Mouse (Mus musculus): Measurements from ENCODE around the gene Map4k2. TPM values are rescaled to one million over a fixed set of nuclear protein-coding genes. Genes with fewer than 3 reads are reported as not detected.

The Map4k2 gene
- polyA plus RNA-seq, 1 experiment from 2014 or later = 21.8 TPM

DNA sequence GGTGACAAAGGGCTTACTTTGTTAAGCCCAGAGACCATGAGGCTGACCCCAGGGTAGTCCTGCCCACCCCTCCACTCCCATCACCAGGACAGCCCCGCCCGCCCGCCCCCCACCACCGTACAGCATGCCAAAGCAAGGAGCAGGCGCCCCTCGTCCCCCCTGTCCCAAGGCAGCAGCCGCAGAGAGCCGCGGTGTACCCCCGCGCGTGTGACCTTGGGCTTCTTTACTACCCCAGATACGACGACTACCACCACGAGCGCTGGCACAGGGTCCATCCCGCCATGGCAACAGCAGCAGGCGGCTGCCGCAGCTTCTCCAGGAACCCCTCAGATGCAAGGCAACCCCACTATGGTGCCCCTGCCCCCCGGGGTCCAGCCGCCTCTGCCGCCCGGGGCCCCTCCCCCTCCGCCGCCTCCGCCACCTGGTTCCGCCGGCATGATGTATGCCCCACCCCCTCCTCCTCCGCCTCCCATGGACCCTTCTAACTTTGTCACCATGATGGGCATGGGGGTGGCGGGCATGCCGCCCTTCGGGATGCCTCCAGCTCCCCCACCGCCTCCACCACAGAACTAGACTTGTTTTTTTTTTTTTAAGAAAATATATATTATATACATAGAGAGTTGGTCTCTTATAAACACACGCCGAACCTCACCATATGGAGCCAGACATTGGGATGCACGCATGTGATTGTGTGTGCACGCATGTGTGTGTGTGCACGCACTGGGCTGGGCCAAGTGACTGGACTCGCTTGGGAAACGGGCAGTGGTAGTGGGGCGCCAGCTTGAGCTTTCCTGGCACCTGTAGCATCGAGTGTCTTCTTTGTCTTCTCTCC lies 34.7 kb downstream of the Map4k2 start:
- no peaks in the 10 kb centered on the region for H3K9me3 ChIP-seq
- peak; percentile 29; the same call in 1 of the 2 replicates for ATAC-seq (ENCODE audit: low FRiP score, low read depth)
- 81% methylated on average over 42 of the region's 42 CpGs for WGBS
- H3K4me2 ChIP-seq = no peak overlapping the region
- H3K27ac ChIP-seq (replicated peaks) = no peak overlapping the region
- no peak overlapping the region for H3K9ac ChIP-seq
- peaks cover 74% of the 10 kb centered on the region for H3K36me3 ChIP-seq
- H3K4me3 ChIP-seq = no peak overlapping the region
- H3K27me3 ChIP-seq = no peaks in the 10 kb centered on the region
- 0 out of 2 replicates have a peak, but pooled peaks cover 6% of the 10 kb centered on the region for H3K4me1 ChIP-seq (replicated peaks)

DNA sequence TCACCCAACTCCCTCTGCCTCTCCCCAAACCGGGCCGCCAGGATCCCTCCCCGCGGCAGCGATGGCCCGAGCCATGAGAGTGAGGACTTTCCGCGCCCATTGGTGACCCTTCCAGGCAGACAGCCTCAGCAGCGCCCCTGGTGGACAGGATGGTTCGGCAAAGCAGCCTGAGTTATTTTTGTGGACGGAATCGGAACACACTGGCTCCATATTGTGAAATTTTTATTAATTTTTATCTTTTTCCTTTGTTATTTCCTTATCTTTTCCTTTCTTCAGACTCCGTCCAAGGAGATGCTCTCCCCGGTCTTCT lies 35.3 kb downstream of the Map4k2 start:
- H3K4me2 ChIP-seq = no peak overlapping the region
- H3K36me3 ChIP-seq = peaks cover 68% of the 10 kb centered on the region
- WGBS = 68% methylated on average over 14 of the region's 14 CpGs
- H3K9me3 ChIP-seq = no peaks in the 10 kb centered on the region
- no peak for ATAC-seq (ENCODE audit: low FRiP score, low read depth)
- no peak overlapping the region for H3K27ac ChIP-seq (replicated peaks)
- no peak overlapping the region for H3K9ac ChIP-seq
- H3K4me3 ChIP-seq = no peak overlapping the region
- 0 out of 2 replicates have a peak, but pooled peaks cover 6% of the 10 kb centered on the region for H3K4me1 ChIP-seq (replicated peaks)
- H3K27me3 ChIP-seq = no peaks in the 10 kb centered on the region

DNA sequence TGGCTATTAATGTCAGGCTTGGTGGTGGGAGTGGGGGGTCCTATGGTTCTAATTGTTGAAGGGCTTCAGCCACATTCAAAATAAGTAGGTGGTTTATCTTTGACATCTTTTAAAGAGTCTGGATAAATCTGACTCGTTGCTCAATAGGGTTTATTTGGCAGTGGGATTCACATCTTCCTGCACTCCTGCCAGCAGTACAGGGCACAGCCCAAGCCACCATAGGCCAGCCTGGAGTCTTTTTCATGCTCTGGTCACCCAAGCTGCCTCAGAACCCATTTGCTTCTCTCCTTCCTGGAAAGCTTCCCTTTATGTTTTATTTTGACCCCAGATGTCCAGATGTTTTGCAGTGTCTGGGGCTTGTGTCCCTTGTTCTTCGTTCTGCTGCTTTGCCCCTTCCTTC lies 35.7 kb downstream of the Map4k2 start:
- H3K27ac ChIP-seq (replicated peaks) = no peak overlapping the region
- WGBS = 82% methylated on average over 2 of the region's 2 CpGs

DNA sequence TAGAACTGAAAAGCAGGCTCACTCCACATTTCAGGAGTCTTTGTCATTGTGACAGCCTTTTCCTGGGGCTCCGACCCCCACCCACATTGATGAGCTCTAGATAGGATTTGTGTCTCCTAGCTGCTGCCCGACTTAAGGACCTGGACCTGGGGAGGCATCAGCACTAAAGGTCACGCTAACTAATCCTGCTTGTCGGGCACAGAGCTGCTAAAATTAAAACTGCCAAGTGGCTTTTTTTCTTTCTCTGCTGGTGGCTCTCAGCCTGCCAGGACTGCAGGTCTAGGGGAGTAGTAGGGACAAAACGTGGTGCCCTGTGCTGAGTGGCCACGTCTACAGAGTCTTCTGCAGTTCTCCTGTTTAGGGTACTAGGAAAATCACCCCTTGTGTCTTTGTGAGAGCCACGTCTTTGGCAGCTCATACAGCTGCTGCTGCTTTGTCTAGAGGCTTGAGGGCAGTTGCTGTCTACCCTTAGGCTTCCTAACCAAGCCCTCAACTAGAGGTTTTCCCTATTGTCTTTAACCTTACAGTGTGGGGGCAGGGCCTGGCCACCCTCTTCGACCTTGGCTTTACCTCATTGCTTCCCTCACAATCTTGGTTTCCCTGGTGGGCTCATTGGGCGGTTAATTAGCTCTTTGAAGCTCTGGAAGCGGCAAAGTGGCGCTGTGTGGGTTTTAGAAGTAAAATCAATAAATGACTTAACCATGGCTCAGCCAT lies 36.5 kb downstream of the Map4k2 start:
- no peak overlapping the region for H3K4me2 ChIP-seq
- no peak for ATAC-seq (ENCODE audit: low FRiP score, low read depth)
- H3K4me1 ChIP-seq (replicated peaks) = 0 out of 2 replicates have a peak, but pooled peaks cover 6% of the 10 kb centered on the region
- no peak overlapping the region for H3K4me3 ChIP-seq
- WGBS = 37% methylated on average over 11 of the region's 11 CpGs
- H3K27me3 ChIP-seq = no peaks in the 10 kb centered on the region
- H3K27ac ChIP-seq (replicated peaks) = peak overlapping the region; percentile 20; the same call in 1 of the 2 replicates
- H3K9me3 ChIP-seq = no peaks in the 10 kb centered on the region
- H3K9ac ChIP-seq = no peak overlapping the region
- H3K36me3 ChIP-seq = peaks cover 56% of the 10 kb centered on the region

More for the DNA sequence above, 35.7 kb downstream of the Map4k2 start:
- Histone ChIP-seq H3K36me3 (peaks cover 64% of the 10 kb centered on the region), H3K9ac (no peak overlapping the region), H3K4me3 (no peak overlapping the region), H3K9me3 (no peaks in the 10 kb centered on the region), H3K27me3 (no peaks in the 10 kb centered on the region), H3K4me1 (replicated peaks) (0 out of 2 replicates have a peak, but pooled peaks cover 6% of the 10 kb centered on the region), H3K4me2 (no peak overlapping the region)
- no peak for ATAC-seq (ENCODE audit: low FRiP score, low read depth)

DNA sequence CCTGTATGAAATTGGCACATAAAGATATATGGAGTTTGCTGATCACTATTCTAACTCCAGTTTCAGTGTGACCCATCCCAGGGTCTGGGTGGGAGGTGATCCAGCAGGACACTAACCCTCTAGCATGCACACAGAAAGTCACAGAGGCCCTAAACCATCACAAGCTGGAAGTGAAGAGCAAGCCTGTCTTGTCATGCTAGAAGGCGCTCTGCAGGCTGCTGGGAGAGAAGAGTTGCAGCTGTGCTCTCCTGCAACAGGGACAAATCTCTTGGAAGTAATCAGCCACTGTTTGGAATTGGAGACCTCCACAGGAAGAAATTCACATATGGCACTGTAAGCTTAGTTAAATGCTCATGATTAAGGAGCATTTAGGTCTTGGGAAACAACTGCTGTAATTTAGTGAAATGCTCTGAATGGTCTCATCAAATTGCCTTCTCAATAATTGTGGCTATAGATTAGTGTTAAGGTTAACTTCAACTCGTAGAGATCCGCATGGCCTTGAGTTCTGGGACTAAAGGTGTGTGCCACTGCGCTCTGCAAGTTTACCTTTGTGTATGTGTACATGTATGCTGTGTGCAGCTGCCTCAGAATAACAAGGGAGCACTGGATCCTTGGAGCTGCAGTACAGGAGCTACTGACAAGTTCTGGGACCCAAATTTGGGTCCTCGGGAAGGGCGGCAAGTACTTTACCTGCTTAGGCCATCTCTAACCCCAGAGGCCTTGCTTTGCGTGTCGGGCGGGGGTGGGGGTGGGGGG lies 39.7 kb downstream of the Map4k2 start:
- WGBS = 91% methylated on average over 9 of the region's 9 CpGs
- Histone ChIP-seq H3K36me3 (peaks cover 27% of the 10 kb centered on the region), H3K9ac (no peak overlapping the region), H3K4me3 (no peak overlapping the region), H3K27ac (replicated peaks) (no peak overlapping the region), H3K27me3 (no peaks in the 10 kb centered on the region), H3K9me3 (no peaks in the 10 kb centered on the region), H3K4me1 (replicated peaks) (peaks cover 6% of the 10 kb centered on the region; the same call in 1 of the 2 replicates), H3K4me2 (no peak overlapping the region)
- ATAC-seq (ENCODE audit: low FRiP score, low read depth) = no peak

DNA sequence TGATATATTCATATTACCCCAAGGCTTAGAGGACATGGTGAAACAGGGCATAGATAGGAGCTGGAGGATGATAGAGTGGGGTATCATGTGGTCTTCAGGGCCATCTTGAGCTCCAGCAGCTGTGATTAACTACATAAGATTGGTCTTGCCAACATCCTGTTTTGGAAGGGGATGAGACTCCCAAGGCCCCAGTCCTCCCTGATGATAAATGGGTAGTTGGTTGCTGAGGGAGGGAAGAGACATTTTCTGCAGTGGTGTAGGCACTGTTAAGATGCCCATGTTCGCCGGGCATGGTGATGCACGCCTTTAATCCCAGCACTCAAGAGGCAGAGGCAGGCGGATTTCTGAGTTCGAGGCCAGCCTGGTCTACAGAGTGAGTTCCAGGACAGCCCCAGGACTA lies 40.3 kb downstream of the Map4k2 start:
- no peaks in the 10 kb centered on the region for H3K27me3 ChIP-seq
- H3K36me3 ChIP-seq = peaks cover 20% of the 10 kb centered on the region
- WGBS = 96% methylated on average over 5 of the region's 5 CpGs
- H3K4me3 ChIP-seq = no peak overlapping the region
- H3K4me2 ChIP-seq = no peak overlapping the region
- no peaks in the 10 kb centered on the region for H3K9me3 ChIP-seq
- no peak overlapping the region for H3K27ac ChIP-seq (replicated peaks)
- H3K4me1 ChIP-seq (replicated peaks) = peaks cover 6% of the 10 kb centered on the region; the same call in 1 of the 2 replicates
- no peak overlapping the region for H3K9ac ChIP-seq
- ATAC-seq (ENCODE audit: low FRiP score, low read depth) = no peak

DNA sequence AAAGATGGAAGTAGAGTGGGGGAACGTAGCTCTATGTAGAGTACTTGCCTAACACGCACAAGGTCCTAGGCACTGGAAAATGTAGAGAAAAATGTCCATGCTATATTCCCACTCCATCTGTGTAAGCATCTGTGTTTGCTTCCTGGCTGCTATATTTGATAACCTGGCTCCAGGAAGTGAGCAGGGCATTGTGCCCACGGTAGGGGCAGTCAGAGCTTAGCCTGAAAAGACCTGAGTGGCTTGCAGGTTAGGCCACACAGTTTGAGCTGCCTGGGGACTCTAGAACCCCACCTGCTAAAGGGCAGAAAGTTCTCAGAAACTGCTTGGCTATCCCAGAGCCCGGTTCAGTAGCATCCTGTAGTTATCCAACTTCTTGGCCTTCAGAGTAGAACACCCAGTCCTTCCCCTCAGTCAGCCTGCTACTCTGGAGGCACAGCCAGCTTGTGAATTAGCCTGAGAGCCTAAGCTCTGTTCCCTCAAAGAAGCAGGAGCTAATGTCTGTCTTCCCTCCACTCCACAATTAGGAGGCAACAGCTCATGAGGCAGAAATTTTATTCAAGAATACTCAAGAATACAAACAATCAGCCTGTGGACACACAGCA lies 41.5 kb downstream of the Map4k2 start:
- Histone ChIP-seq H3K36me3 (peaks cover 8% of the 10 kb centered on the region; the same call in 1 of the 2 replicates), H3K9me3 (no peaks in the 10 kb centered on the region), H3K4me3 (no peak overlapping the region), H3K4me2 (no peak overlapping the region), H3K9ac (no peak overlapping the region), H3K4me1 (replicated peaks) (peaks cover 2% of the 10 kb centered on the region; the same call in 1 of the 2 replicates), H3K27ac (replicated peaks) (no peak overlapping the region), H3K27me3 (no peaks in the 10 kb centered on the region)
- ATAC-seq (ENCODE audit: low FRiP score, low read depth) = no peak
- 81% methylated on average over 4 of the region's 4 CpGs for WGBS

DNA sequence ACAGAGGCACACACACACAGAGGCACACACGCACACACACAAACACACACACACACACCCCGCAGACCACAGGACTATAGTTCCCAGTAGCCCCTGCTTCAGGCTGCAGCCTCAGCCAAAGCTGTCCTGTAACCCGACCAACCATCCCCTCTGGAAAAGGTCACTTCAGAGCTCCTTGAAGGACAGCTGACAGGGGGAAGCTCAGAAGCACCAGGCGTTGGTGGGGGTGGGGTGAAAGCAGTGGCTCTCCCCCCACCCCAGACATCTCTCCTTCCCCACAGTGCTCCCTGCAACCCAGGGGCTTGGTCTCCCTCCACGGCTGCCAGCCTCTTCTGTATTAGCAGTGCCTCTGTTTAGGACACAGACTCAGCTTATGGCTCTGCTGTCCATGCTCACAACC lies 42.5 kb downstream of the Map4k2 start:
- Histone ChIP-seq H3K9me3 (no peaks in the 10 kb centered on the region), H3K27me3 (no peaks in the 10 kb centered on the region), H3K4me1 (replicated peaks) (no peaks in the 10 kb centered on the region; the same call in 1 of the 2 replicates), H3K4me2 (no peak overlapping the region), H3K27ac (replicated peaks) (peak overlapping the region; percentile 38; the same call in 1 of the 2 replicates), H3K9ac (no peak overlapping the region), H3K4me3 (no peak overlapping the region), H3K36me3 (0 out of 2 replicates have a peak, but pooled peaks cover 2% of the 10 kb centered on the region)
- WGBS = 54% methylated on average over 5 of the region's 5 CpGs
- ATAC-seq (ENCODE audit: low FRiP score, low read depth) = no peak

DNA sequence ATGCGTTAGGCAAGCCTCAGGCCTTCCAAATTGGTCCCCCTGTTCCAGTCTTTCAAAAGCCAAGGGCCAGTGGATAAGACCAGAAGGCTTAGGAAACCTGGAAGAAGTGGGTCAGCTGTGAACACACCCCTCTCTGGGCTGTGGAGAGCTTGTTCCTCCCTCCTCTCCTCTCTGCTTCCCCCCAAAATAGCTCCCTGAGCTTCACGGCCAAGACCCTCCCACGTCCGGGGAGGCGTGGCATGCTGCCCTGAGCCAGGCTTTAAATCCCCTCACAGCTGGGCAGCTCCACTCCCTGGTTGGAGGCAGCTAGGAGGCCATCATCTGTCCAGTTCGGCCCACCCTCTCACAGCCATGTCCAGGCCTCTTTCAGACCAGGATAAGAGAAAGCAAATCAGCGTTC lies 43.2 kb downstream of the Map4k2 start, which contains the start of gene Pygm:
Gene Pygm (plus strand): TSS at position 272 of the 400 bp plus-strand sequence.
- no peaks in the 10 kb centered on the region for H3K9me3 ChIP-seq
- H3K4me1 ChIP-seq (replicated peaks) = no peaks in the 10 kb centered on the region; the same call in 1 of the 2 replicates
- no peaks in the 10 kb centered on the region for H3K36me3 ChIP-seq
- H3K4me2 ChIP-seq = no peak within 1 kb of the TSS
- 23% methylated on average over 7 of the region's 7 CpGs for WGBS
- H3K27me3 ChIP-seq = no peaks in the 10 kb centered on the region
- H3K9ac ChIP-seq = no peak within 1 kb of the TSS
- ATAC-seq (ENCODE audit: low FRiP score, low read depth) = no peak
- H3K27ac ChIP-seq (replicated peaks) = peak within 1 kb of the TSS; percentile 38; the same call in 1 of the 2 replicates
- no peak within 1 kb of the TSS for H3K4me3 ChIP-seq

DNA sequence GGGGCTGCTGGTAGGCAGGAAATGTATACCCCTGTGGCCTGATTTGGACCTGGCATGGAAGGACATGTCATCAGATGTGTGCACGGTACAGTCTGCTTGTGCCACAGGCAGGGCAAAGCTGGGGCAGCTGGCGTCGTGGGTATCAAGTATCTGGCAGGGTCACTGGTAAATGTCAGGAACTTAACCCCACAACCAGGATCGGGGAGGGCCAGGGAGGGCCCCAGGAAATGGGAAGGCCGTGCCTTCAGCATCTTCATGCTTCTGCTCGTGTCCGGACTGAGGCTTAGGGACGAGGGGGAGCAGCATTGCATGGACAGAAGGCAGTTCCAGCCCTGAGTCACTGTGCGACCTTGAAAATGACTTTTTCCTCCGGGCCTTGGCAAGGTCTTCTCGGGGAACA lies 44.0 kb downstream of the Map4k2 start:
- Histone ChIP-seq H3K27ac (replicated peaks) (no peak overlapping the region), H3K36me3 (no peaks in the 10 kb centered on the region), H3K4me2 (no peak overlapping the region), H3K9ac (no peak overlapping the region), H3K9me3 (no peaks in the 10 kb centered on the region), H3K4me1 (replicated peaks) (peaks cover 8% of the 10 kb centered on the region), H3K4me3 (no peak overlapping the region), H3K27me3 (no peaks in the 10 kb centered on the region)
- ATAC-seq (ENCODE audit: low FRiP score, low read depth) = no peak
- WGBS = 82% methylated on average over 11 of the region's 11 CpGs

DNA sequence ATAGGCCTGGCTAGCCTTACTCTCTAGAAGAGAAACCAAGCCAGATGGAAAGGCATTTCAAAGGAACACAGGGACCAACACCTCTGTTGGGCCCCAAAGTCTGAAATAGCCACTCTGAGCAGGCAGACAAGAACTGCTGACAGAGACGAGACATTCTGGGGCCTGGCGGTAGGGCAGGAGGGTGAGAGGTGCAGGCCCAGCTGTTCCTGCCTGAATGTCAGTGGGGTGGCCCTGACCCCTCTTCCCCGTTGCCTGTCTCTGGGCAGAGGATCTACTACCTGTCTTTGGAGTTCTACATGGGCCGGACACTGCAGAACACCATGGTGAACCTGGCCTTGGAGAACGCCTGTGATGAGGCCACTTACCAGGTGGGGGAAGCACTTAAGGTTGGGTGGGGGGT lies 44.5 kb downstream of the Map4k2 start:
- Histone ChIP-seq H3K27me3 (no peaks in the 10 kb centered on the region), H3K36me3 (no peaks in the 10 kb centered on the region), H3K9me3 (no peaks in the 10 kb centered on the region), H3K4me1 (replicated peaks) (peaks cover 11% of the 10 kb centered on the region), H3K9ac (no peak overlapping the region), H3K4me3 (no peak overlapping the region), H3K27ac (replicated peaks) (no peak overlapping the region), H3K4me2 (no peak overlapping the region)
- 89% methylated on average over 5 of the region's 5 CpGs for WGBS
- ATAC-seq (ENCODE audit: low FRiP score, low read depth) = no peak
